Mouse (Mus musculus): Measurements from ENCODE around the gene Kcnt2.

Gene Kcnt2

GRCm38 (mm10) chr1:140492237-140492636 lies 246.3 kb downstream of the Kcnt2 start:
- no peak for DNase-seq (ENCODE audit: low spot score)

DNA sequence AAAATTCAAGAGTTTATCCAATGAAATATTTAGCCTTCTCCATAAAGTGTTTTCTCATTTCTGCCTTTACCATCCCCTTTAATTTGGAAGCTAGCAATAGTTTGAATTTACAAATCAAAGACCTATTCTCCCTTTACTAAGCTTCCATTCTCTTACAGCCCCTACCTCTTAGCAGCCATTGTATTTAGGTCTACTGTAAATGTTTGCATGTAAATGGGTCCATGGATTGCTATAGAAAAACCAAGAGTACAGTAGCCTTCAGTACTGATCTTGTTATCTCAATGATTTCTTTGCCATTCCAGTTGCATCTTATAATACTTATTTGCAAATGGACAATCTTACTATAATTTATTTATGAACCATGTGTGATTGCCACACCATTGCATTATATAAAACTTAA lies 267.5 kb downstream of the Kcnt2 start:
- DNase-seq (ENCODE audit: low spot score): no peak

DNA sequence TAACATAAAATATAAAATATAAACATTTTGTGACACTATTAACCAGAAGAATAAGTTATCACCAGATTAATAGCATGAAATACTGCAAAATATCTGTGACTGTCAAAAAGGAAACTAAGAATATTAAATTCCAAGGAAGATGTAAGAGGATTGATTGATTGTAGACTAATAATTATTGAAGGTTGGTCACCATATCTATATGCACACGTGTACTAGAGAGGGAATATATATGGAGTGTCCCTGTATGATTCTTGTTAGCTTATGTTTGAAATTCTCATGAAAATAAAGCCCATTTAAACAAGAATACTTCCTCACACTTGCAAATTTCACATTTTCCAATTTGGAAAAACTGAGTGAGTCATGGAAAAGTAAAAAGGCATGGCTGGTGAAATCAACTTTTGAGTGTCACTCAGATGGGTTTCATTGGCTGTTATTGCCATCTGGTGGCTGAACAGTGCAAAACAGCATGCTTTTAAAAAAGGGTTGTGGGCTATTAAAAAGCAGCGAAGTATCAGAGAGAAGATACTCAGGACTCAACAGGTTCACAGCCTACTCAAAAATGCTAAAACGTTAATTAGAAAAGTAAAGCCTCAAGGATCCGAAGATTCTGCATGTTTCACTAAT lies 285.4 kb downstream of the Kcnt2 start:
- no peak for DNase-seq (ENCODE audit: low spot score)

DNA sequence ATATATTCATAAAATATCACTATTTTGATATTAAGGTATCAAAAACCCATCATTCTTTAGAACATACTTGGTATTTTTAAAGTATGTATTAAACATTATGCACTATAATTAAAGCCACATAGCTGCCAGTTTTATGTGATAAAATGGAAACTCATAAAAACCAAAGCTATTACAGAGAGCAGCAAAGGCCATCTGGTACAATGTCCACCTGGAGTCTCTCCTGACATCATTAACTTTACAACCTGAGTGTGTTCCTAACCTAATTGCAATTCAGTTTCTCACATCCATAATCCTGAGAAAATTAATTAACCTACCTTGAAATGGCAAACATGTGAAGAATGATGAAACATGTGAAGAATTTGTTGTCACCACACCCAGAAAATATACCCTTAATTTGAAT lies 288.9 kb downstream of the Kcnt2 start:
- DNase-seq (ENCODE audit: low spot score): no peak

- no peak for DNase-seq (ENCODE audit: low spot score)
These were observed 296.1 kb downstream of the Kcnt2 start for GRCm38 (mm10) chr1:140542066-140542465.

GRCm38 (mm10) chr1:140548711-140549110 lies 302.8 kb downstream of the Kcnt2 start:
- no peak for DNase-seq (ENCODE audit: low spot score)

GRCm38 (mm10) chr1:140560801-140561200 lies 314.8 kb downstream of the Kcnt2 start:
- no peak for DNase-seq (ENCODE audit: low spot score)

GRCm38 (mm10) chr1:140572141-140572540 lies 326.2 kb downstream of the Kcnt2 start:
- no peak for DNase-seq (ENCODE audit: low spot score)

DNA sequence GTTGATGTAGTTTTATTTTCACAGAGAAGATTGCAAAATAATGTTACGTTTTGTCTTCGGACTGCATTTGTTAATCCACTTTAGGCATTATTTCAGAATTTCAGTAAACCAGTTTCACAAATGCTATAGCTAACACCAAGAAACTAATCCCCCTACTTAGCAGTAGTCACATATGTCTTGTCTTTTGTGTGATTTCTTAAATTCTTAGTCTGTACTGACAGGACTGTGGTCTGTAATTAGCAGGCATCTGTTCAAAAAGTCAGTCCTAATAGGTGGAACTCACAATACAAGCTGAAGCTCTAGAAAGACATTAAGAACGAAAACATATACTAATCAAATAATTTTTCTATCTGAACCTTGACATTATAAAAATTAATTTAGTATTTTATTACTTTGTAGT lies 332.6 kb downstream of the Kcnt2 start:
- DNase-seq (ENCODE audit: low spot score): no peak

GRCm38 (mm10) chr1:140588302-140588701 lies 342.3 kb downstream of the Kcnt2 start:
- no peak for DNase-seq (ENCODE audit: low spot score)

- no peak for DNase-seq (ENCODE audit: low spot score)
These were observed 362.9 kb downstream of the Kcnt2 start for GRCm38 (mm10) chr1:140608765-140609297.

- DNase-seq (ENCODE audit: low spot score): no peak
These were observed 367.1 kb downstream of the Kcnt2 start for GRCm38 (mm10) chr1:140613101-140613500.

DNA sequence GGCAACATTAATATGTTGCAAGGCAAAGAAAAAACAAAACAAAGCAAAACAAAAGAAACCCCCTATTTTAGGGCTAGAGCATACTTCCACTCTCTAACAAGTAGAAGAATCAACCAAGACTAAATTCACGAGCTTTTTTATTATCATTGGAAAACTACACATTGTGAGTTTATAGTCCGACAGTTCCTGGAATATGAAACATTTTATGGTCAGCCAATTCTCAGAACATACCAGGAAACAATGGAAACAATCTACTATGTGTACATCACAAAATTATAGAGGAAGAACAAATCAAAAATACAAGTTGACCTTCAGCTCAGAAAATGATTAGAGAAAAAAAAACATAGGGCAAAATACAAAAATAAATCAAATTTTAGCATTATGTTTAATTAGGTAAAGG lies 368.9 kb downstream of the Kcnt2 start:
- DNase-seq (ENCODE audit: low spot score): no peak

- DNase-seq (ENCODE audit: low spot score): no peak
These were observed 372.2 kb downstream of the Kcnt2 start for GRCm38 (mm10) chr1:140618164-140618563.

- no peak for DNase-seq (ENCODE audit: low spot score)
These were observed 379.0 kb downstream of the Kcnt2 start for GRCm38 (mm10) chr1:140624918-140625317.

DNA sequence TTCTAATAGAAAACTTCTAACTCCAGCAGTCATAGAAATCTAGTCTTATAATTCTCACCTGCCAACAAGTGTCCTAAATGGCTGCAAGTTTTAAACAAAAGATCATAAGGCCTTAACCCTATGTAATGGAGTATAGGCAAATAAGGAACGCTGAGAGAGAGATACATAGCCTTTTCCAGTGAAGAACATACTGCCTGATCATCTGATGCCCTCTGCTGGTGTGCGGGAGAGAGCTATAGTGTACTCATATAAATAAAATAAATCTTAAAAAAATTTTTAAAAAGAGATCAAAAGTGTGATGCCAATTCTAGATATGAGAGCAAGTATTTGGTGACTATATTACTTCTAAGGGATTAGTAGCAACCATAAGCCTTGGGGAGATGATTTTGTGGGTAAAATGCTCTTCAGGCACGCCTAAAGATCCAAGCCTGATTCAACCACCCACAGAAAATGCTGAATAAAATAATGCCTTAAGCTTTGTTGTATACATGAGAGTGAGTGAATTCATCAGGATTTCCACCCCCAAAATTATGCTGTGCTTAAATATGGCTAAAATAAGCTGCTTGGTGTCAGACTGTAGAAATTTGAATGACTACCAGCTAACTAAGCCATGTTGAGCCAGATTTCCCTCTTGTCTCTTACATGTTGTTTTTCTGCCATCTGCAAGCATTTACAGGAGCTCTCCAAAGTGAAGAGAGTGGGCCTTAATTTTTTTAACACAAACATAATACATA lies 413.8 kb downstream of the Kcnt2 start:
- DNase-seq (ENCODE audit: low spot score): no peak

DNA sequence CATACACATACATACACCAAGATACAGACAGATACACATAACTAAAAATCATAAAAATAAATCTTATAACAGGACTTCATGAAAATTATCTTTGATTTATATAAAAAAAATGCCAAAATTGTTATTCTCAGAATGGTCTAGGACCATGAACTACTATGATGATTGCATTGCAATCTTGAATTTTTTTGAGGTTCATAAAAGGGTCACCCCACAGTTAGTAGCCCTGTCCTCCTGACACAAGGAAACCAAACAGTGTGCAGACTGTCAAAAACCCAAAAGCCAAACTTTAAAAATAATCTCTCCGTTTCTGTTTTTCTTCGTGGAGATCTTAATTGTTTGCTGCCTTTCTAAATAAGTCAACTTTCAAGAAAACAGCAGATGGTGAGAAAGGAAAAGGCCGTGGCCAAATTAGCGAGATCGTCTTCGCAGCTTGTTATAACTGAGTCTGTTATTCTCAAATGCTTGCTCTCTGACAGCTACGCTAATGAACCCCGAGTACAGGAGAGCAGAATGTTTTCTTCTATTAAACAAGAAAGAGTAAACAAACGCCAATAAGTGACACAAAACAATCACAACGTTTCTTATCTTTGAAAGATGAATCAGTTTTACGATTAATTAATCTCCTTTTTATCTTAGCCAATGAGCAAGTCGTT lies 414.9 kb downstream of the Kcnt2 start:
- DNase-seq (ENCODE audit: low spot score): no peak

DNA sequence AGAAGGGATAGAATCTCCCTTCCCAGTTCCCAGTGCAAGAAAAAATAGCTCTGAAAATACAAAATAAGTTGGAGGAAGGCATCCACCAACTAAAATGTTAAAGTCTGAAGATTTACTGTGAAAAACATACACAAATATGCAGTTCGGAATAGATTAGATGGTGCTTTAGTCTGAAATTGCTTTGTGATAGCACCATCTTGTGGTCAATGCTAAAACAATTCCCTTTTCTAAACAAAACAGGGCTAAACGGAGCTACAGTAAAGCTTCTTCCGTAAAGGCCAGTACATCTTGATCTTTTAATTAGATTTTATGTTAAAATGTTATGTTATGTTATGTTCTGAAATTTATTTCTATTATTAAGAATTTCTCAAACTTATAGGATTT lies 415.4 kb downstream of the Kcnt2 start:
- no peak for DNase-seq (ENCODE audit: low spot score)
